Mouse (Mus musculus): ENCODE measurements at regions not wholly inside any gene's neighbourhood (a gene's known extent, or its start where the extent isn't known, plus 50 kb on each side); places are given as distances from the start of the nearest gene placed in this dataset.
A peak's percentile ranks its signal among the peaks of the same experiment; 100 is the strongest.

DNA sequence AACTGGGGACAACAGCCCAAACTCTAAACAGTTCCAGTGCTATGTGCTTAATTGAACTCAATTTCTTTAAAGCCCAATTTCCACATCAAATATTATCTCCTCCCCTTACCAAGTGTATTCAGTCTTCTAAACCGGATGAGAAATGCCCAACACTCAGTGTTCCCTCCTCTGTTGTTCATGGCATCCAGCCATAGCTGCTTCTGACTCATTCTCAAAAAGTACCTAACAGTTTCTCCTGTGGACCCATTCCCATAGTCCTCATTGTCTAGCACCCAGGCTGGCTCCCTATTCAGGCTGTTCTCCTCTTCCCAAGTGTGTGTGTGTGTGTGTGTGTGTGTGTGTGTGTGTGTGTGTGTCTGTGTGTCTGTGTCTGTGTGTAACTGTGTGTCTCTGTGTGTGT is 478.7 kb downstream of the Pdcd6ip start:
- WGBS: 71% methylated on average over 1 of the region's 1 CpGs
- no peaks in the 10 kb centered on the region for H3K27me3 ChIP-seq (ENCODE audit: insufficient read depth, low read length)

DNA sequence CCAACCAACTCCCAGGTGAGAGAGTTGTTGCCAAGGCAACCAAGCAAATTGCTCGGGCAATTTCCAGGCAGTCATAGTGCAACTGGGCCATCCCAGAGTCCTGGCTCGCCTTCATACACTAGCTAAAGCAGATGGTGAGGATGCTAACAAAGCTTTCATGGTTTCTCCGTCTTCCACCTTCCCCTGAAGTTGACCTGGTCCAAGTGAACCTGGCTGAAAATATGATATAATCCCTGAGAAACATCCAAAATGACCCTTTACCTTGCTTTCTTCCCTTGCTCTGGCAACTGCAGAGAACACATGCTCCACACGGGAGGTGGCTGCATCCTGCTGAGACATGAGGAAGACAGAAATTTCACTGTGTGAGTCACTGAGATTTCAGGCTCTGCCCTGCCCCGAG is 494.1 kb downstream of the Pdcd6ip start:
- TF ChIP-seq CTCF (IDR thresholded peaks at IDR 0.05; ENCODE audit: low read depth): no peak
- Histone ChIP-seq H3K4me1 (ENCODE audit: insufficient read depth, low read length) (peaks cover 3% of the 10 kb centered on the region; the same call in 1 of the 2 replicates), H3K36me3 (ENCODE audit: insufficient read depth, low read length) (no peaks in the 10 kb centered on the region), H3K9me3 (ENCODE audit: low read length) (no peaks in the 10 kb centered on the region), H3K4me2 (ENCODE audit: low read depth, low read length) (no peak overlapping the region), H3K27me3 (ENCODE audit: insufficient read depth, low read length) (no peaks in the 10 kb centered on the region), H3K4me3 (ENCODE audit: low read length) (no peak overlapping the region), H3K27ac (no peak overlapping the region), H3K9ac (replicated peaks; ENCODE audit: low read length) (no peak overlapping the region)
- no peak for ATAC-seq
- DNase-seq (ENCODE audit: low spot score): peak; percentile 31
- WGBS: 58% methylated on average over 5 of the region's 5 CpGs

More for the DNA sequence above, 478.7 kb downstream of the Pdcd6ip start:
- no peak for ATAC-seq
- H3K4me3 ChIP-seq (ENCODE audit: low read length): no peak overlapping the region
- H3K36me3 ChIP-seq (ENCODE audit: insufficient read depth, low read length): no peaks in the 10 kb centered on the region
- H3K9ac ChIP-seq (replicated peaks; ENCODE audit: low read length): no peak overlapping the region
- DNase-seq (ENCODE audit: low spot score): no peak
- H3K27ac ChIP-seq: no peak overlapping the region
- no peaks in the 10 kb centered on the region for H3K9me3 ChIP-seq (ENCODE audit: low read length)
- no peak for TF ChIP-seq CTCF (IDR thresholded peaks at IDR 0.05; ENCODE audit: low read depth)
- no peaks in the 10 kb centered on the region for H3K4me1 ChIP-seq (ENCODE audit: insufficient read depth, low read length)
- H3K4me2 ChIP-seq (ENCODE audit: low read depth, low read length): no peak overlapping the region

- Histone ChIP-seq H3K36me3 (ENCODE audit: insufficient read depth, low read length) (no peaks in the 10 kb centered on the region), H3K4me1 (ENCODE audit: insufficient read depth, low read length) (peaks cover 3% of the 10 kb centered on the region; the same call in 1 of the 2 replicates), H3K9me3 (ENCODE audit: low read length) (no peaks in the 10 kb centered on the region), H3K9ac (replicated peaks; ENCODE audit: low read length) (no peak overlapping the region), H3K27ac (no peak overlapping the region), H3K4me3 (ENCODE audit: low read length) (no peak overlapping the region), H3K27me3 (ENCODE audit: insufficient read depth, low read length) (no peaks in the 10 kb centered on the region), H3K4me2 (ENCODE audit: low read depth, low read length) (no peak overlapping the region)
- DNase-seq (ENCODE audit: low spot score) (no peak), ATAC-seq (no peak)
- no peak for TF ChIP-seq CTCF (IDR thresholded peaks at IDR 0.05; ENCODE audit: low read depth)
- WGBS: 67% methylated on average over 2 of the region's 2 CpGs
Observed at GRCm38 (mm10) chr9:113212389-113212788, 495.7 kb downstream of the Pdcd6ip start.

GRCm38 (mm10) chr9:113208181-113208580 is 499.9 kb downstream of the Pdcd6ip start:
- H3K27ac ChIP-seq: no peak overlapping the region
- 35% methylated on average over 4 of the region's 4 CpGs for WGBS
- no peak for ATAC-seq

GRCm38 (mm10) chr9:113199241-113199640 is 508.8 kb downstream of the Pdcd6ip start:
- Histone ChIP-seq H3K9ac (replicated peaks; ENCODE audit: low read length) (no peak overlapping the region), H3K4me1 (ENCODE audit: insufficient read depth, low read length) (no peaks in the 10 kb centered on the region), H3K4me3 (ENCODE audit: low read length) (no peak overlapping the region), H3K27ac (no peak overlapping the region), H3K27me3 (ENCODE audit: insufficient read depth, low read length) (no peaks in the 10 kb centered on the region), H3K9me3 (ENCODE audit: low read length) (no peaks in the 10 kb centered on the region), H3K4me2 (ENCODE audit: low read depth, low read length) (no peak overlapping the region), H3K36me3 (ENCODE audit: insufficient read depth, low read length) (no peaks in the 10 kb centered on the region)
- no peak for TF ChIP-seq CTCF (IDR thresholded peaks at IDR 0.05; ENCODE audit: low read depth)
- 95% methylated on average over 4 of the region's 4 CpGs for WGBS
- no peak for DNase-seq (ENCODE audit: low spot score)
- no peak for ATAC-seq

More at GRCm38 (mm10) chr9:113208181-113208580, 499.9 kb downstream of the Pdcd6ip start:
- peak; percentile 57 for DNase-seq (ENCODE audit: low spot score)
- H3K36me3 ChIP-seq (ENCODE audit: insufficient read depth, low read length): no peaks in the 10 kb centered on the region
- no peaks in the 10 kb centered on the region for H3K4me1 ChIP-seq (ENCODE audit: insufficient read depth, low read length)
- H3K27me3 ChIP-seq (ENCODE audit: insufficient read depth, low read length): no peaks in the 10 kb centered on the region
- H3K4me2 ChIP-seq (ENCODE audit: low read depth, low read length): no peak overlapping the region
- TF ChIP-seq CTCF (IDR thresholded peaks at IDR 0.05; ENCODE audit: low read depth): no peak
- H3K4me3 ChIP-seq (ENCODE audit: low read length): no peak overlapping the region
- H3K9ac ChIP-seq (replicated peaks; ENCODE audit: low read length): no peak overlapping the region
- H3K9me3 ChIP-seq (ENCODE audit: low read length): no peaks in the 10 kb centered on the region

DNA sequence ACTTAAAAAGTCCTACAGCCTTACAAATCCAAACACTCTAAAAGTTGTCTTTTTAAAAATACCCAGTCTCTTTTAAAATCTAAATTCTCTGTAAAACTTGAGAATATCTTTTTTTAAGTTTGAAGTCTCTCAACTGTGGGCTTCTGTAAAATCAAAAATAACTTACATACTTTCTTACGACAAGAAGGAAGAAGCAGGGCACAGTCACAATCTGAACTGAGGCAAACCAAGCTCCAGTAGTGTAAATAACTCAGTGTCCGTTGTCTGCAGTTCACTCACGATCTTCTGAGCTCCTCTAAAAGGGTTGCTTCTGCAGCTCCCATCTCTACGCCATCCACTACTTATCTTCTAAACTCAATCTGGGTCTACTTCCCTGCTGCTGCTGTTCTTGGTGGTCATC is 512.5 kb downstream of the Pdcd6ip start:
- H3K27ac ChIP-seq: no peak overlapping the region
- ATAC-seq (no peak), DNase-seq (ENCODE audit: low spot score) (no peak)
- H3K27me3 ChIP-seq (ENCODE audit: insufficient read depth, low read length): no peaks in the 10 kb centered on the region
- no peak overlapping the region for H3K4me3 ChIP-seq (ENCODE audit: low read length)
- no peaks in the 10 kb centered on the region for H3K4me1 ChIP-seq (ENCODE audit: insufficient read depth, low read length)
- WGBS: 88% methylated on average over 4 of the region's 4 CpGs
- no peak for TF ChIP-seq CTCF (IDR thresholded peaks at IDR 0.05; ENCODE audit: low read depth)
- H3K9me3 ChIP-seq (ENCODE audit: low read length): no peaks in the 10 kb centered on the region
- no peak overlapping the region for H3K9ac ChIP-seq (replicated peaks; ENCODE audit: low read length)
- H3K4me2 ChIP-seq (ENCODE audit: low read depth, low read length): no peak overlapping the region
- no peaks in the 10 kb centered on the region for H3K36me3 ChIP-seq (ENCODE audit: insufficient read depth, low read length)

DNA sequence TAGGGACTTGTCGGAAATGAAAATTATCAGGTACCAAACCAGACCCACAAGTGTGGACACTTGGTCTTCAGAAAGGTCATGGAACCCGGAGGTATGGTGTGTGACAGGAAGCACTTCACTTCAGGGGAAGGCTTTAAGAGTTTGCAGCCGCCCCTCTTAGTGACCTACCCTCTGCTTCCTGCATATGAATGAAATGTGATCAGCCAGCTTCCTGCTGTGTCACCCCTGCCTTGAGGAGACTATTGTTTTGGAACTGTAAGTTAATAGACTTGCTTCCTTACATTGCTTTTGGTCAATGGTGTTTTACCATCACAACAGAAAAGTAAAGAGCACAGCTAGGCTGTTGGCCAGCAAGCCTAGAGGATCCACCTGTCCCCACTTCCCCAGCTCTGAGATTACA is 515.3 kb downstream of the Pdcd6ip start:
- no peaks in the 10 kb centered on the region for H3K27me3 ChIP-seq (ENCODE audit: insufficient read depth, low read length)
- no peak overlapping the region for H3K9ac ChIP-seq (replicated peaks; ENCODE audit: low read length)
- no peaks in the 10 kb centered on the region for H3K36me3 ChIP-seq (ENCODE audit: insufficient read depth, low read length)
- no peaks in the 10 kb centered on the region for H3K9me3 ChIP-seq (ENCODE audit: low read length)
- ATAC-seq (no peak), DNase-seq (ENCODE audit: low spot score) (no peak)
- TF ChIP-seq CTCF (IDR thresholded peaks at IDR 0.05; ENCODE audit: low read depth): no peak
- H3K4me1 ChIP-seq (ENCODE audit: insufficient read depth, low read length): no peaks in the 10 kb centered on the region
- 61% methylated on average over 3 of the region's 3 CpGs for WGBS
- no peak overlapping the region for H3K4me2 ChIP-seq (ENCODE audit: low read depth, low read length)
- no peak overlapping the region for H3K27ac ChIP-seq
- H3K4me3 ChIP-seq (ENCODE audit: low read length): no peak overlapping the region
